Mouse (Mus musculus) thymus, postnatal 4 days (tissue): ENCODE data around the gene Syap1.
"Not testable (repeated sequence)": the region's sequence is repeated elsewhere in the genome, so short reads cannot be mapped to it uniquely, and the experiment has no call there.

Source experiments
- DNase-seq: peaks from one replicate; pipeline ENCODE4 v3.0.0; 2021

Gene Syap1

GRCm38 (mm10) chrX:162887931-162888511 lies at the start of gene Syap1:
Syap1 (minus strand) TSS chrX:162888447.
- peak; percentile 91 for DNase-seq

- no peak for DNase-seq
Measured at GRCm38 (mm10) chrX:162931467-162931866, 43.2 kb upstream of the Syap1 start.

- no peak for DNase-seq
Measured at GRCm38 (mm10) chrX:162921487-162922125, 33.4 kb upstream of the Syap1 start.

- peak; percentile 72 for DNase-seq
Measured at GRCm38 (mm10) chrX:162915697-162916096, 27.4 kb upstream of the Syap1 start.

GRCm38 (mm10) chrX:162913651-162914050 lies 25.4 kb upstream of the Syap1 start:
- no peak for DNase-seq

GRCm38 (mm10) chrX:162907554-162907953 lies 19.3 kb upstream of the Syap1 start:
- no peak for DNase-seq

GRCm38 (mm10) chrX:162902040-162902734 lies 13.9 kb upstream of the Syap1 start:
- DNase-seq = peak; percentile 78

GRCm38 (mm10) chrX:162901371-162902039 lies 13.3 kb upstream of the Syap1 start:
- peak; percentile 57 for DNase-seq

- DNase-seq = no peak
Measured at GRCm38 (mm10) chrX:162900938-162901337, 12.7 kb upstream of the Syap1 start, which contains the start of gene Ctps2. Ctps2 (plus strand) TSS chrX:162901238.

GRCm38 (mm10) chrX:162888575-162889223 lies 452 bp upstream of the Syap1 start:
- DNase-seq = peak; percentile 13

- no peak for DNase-seq
Measured at GRCm38 (mm10) chrX:162878236-162878635, 10.0 kb downstream of the Syap1 start.

- DNase-seq = no peak
Measured at GRCm38 (mm10) chrX:162873761-162874160, 14.5 kb downstream of the Syap1 start.

- DNase-seq = peak; percentile 63
Measured at GRCm38 (mm10) chrX:162871734-162872517, 16.3 kb downstream of the Syap1 start.

GRCm38 (mm10) chrX:162868294-162868965 lies 19.8 kb downstream of the Syap1 start:
- DNase-seq = peak; percentile 10

- DNase-seq = no peak
Measured at GRCm38 (mm10) chrX:162848682-162849081, 39.6 kb downstream of the Syap1 start.

- DNase-seq = no peak
Measured at GRCm38 (mm10) chrX:162845531-162845930, 42.7 kb downstream of the Syap1 start.

GRCm38 (mm10) chrX:162844447-162845100 lies 43.7 kb downstream of the Syap1 start:
- peak; percentile 26 for DNase-seq

- no peak for DNase-seq
Measured at GRCm38 (mm10) chrX:162832101-162832500, 56.1 kb downstream of the Syap1 start.

GRCm38 (mm10) chrX:162831542-162831941 lies 56.7 kb downstream of the Syap1 start:
- DNase-seq = no peak

- no peak for DNase-seq
Measured at GRCm38 (mm10) chrX:162831036-162831435, 57.2 kb downstream of the Syap1 start.

- not testable (repeated sequence) for DNase-seq
Measured at GRCm38 (mm10) chrX:162830313-162830712, 57.9 kb downstream of the Syap1 start.
